Mouse (Mus musculus): ENCODE results near the gene Ube2v1.

DNA sequence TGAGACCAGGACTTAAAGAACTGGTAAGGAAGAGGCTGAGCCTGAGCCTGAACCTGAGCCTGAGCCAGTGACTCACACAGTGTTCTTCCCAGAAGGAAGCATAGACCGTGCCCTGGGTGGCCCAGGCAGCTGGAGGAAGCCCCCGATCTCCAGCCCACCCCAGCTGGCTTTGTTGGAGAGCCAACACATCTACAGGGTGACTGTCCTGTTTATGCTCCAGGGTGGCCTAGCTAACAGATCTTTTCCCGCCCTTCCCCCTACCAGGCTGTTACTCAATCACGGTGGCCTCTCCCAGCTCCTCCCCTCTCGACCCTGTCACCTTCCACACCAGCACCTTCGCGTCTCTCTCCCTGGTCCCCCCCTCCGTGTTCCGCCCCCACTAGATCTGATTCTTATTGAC, 44.9 kb downstream of the Ube2v1 start:
- TF ChIP-seq CEBPB (IDR thresholded peaks at IDR 0.05; ENCODE audit: low read depth) (peak; percentile 37), MYOG (IDR thresholded peaks at IDR 0.05; ENCODE audit: control insufficient read depth, extremely low read depth, insufficient read length) (no peak), CTCF (IDR thresholded peaks at IDR 0.05; ENCODE audit: control insufficient read depth, insufficient read depth, insufficient read length) (no peak), MAX (IDR thresholded peaks at IDR 0.05) (no peak), USF1 (IDR thresholded peaks at IDR 0.05; ENCODE audit: low read depth) (no peak), MYOD1 (IDR thresholded peaks at IDR 0.05; ENCODE audit: control insufficient read depth, insufficient read length, low read depth) (no peak)

Data from C2C12 (cell line).